Mouse (Mus musculus) liver, postnatal 0 days (tissue): Measurements from ENCODE around the gene Dcpp2.

Experiments used
- CTCF ChIP-seq: sonication (generic); IDR thresholded peaks from 2 replicates; pipeline ENCODE4 v1.5.1; 2016; ENCODE audit warnings: antibody characterized with exemption, low read depth
- EP300 ChIP-seq: IDR thresholded peaks from 2 replicates; pipeline ENCODE4 v1.6.1; 2016; ENCODE audit warnings: antibody characterized with exemption, low read depth, mild to moderate bottlenecking

DNA sequence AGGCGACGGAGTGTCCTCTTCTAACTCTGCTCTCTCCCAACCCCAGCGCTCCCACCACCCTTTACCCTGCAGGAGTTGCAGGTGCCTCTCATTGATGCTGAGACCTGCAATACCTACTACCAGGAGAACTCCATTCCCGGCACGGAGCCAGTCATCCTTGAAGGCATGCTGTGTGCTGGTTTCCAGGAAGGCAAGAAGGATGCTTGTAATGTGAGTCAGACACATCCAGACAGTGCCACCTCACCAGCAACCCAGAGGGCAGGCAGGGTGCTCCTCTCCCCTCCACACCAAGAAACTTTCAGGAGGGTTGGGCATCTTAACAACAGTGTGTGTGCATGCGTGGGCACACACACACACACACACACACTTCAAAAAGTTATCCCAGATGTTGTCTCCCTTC, 23.5 kb upstream of the Dcpp2 start:
- TF ChIP-seq CTCF: no peak
- no peak for TF ChIP-seq EP300
